Mouse (Mus musculus): ENCODE results near the gene Eif4a3. TPM values are rescaled to one million over a fixed set of nuclear protein-coding genes. Genes with fewer than 3 reads are reported as not detected.
"Not testable (repeated sequence)": the region's sequence is repeated elsewhere in the genome, so short reads cannot be mapped to it uniquely, and the experiment has no call there.

Gene Eif4a3
- total RNA-seq, 2 experiments from 2014 or later: 136 to 138 TPM

GRCm38 (mm10) chr11:119245543-119245942 is 54.3 kb downstream of the Eif4a3 start:
- DNase-seq: not testable (repeated sequence)

- DNase-seq: no peak
Measured at GRCm38 (mm10) chr11:119239480-119239879, 60.4 kb downstream of the Eif4a3 start.

Other genes starting within 250 kb of the Eif4a3 start
- gene Cbx4, start 213.9 kb downstream of the Eif4a3 start, total RNA-seq (2021): 100 to 1,000 TPM; 200 to 332 TPM
- gene Tbc1d16, start 71.6 kb downstream of the Eif4a3 start, total RNA-seq (2021): 10 to 100 TPM; 14.3 to 15.9 TPM
- under 1 TPM; 0.40 to 0.66 TPM for gene Ccdc40, start 71.5 kb downstream of the Eif4a3 start, total RNA-seq (2021)
- gene Gaa, start 32.2 kb downstream of the Eif4a3 start, total RNA-seq (2021): 100 to 1,000 TPM in 1 of 2 experiments, 10 to 100 TPM in 1; 95.1 to 103 TPM
- gene Card14, start 7.7 kb upstream of the Eif4a3 start, total RNA-seq (2021): under 1 TPM; 0.17 to 0.33 TPM
- 10 to 100 TPM; 14.7 to 24.9 TPM for gene Sgsh, start 55.4 kb upstream of the Eif4a3 start, total RNA-seq (2021)
- 1 to 10 TPM; 6.5 to 8.4 TPM for gene Slc26a11, start 55.5 kb upstream of the Eif4a3 start, total RNA-seq (2021)
- gene Rnf213, start 93.0 kb upstream of the Eif4a3 start, total RNA-seq (2021): 10 to 100 TPM; 37.3 to 40.3 TPM
- gene Endov, start 191.3 kb upstream of the Eif4a3 start, total RNA-seq (2021): 10 to 100 TPM; 16.6 to 17.3 TPM
- gene Nptx1, start 247.7 kb upstream of the Eif4a3 start, total RNA-seq (2021): 1 to 10 TPM; 2.1 to 8.3 TPM